9 mouse cellular contexts compared by ENCODE assay signal in the genomic region with DNA sequence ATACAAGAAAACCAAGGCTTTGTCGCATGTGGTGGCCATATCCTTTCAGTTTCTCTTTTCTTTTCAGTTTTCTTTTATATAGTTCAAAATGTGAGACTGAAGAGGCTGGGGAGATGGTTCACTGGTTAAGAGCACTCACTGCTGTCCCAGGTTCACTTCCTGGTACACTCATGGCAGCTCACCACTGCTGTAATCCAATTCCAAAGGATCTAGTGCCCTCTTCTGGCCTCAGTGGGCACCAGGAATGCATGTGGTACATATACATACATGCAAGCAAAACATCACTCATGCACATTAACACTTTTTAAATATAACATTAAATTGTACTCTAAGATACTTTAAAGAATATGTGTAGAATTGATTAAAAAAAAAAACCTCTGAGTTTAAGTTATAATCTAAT.
DNase-seq lines count a peak whose midpoint lies in the region; ATAC-seq and TF ChIP-seq lines count a peak whose summit lies in the region.
"Had no signal": no experiment of that assay in that cellular context is flagged by ENCODE, and none has a peak within 500 bp of the region (broad histone marks: within the 10 kb centered on the region; RNA-seq: fewer than 3 reads in every experiment).

No protein-coding gene starts in this region.

- ATAC-seq in midbrain, embryonic 13.5 days: no peak
- ATAC-seq in lung, postnatal 0 days: no peak

- H3K36me3 ChIP-seq in midbrain, embryonic 10.5 days: 0 out of 2 replicates have a peak, but pooled peaks cover 5% of the 10 kb centered on the region
- peaks cover 16% of the 10 kb centered on the region for H3K36me3 ChIP-seq in midbrain, embryonic 13.5 days
- no peaks in the 10 kb centered on the region for H3K36me3 ChIP-seq in lung, postnatal 0 days (ENCODE audit: insufficient read depth, low read length)

- H3K4me2 ChIP-seq in midbrain, embryonic 13.5 days (replicated peaks): no peak overlapping the region
- H3K4me2 ChIP-seq in lung, postnatal 0 days (replicated peaks; ENCODE audit: low read depth, low read length): no peak overlapping the region
- H3K4me2 ChIP-seq: heart, embryonic 13.5 days had no signal

- H3K27ac ChIP-seq in midbrain, embryonic 10.5 days (replicated peaks): no peak overlapping the region
- H3K27ac ChIP-seq in midbrain, embryonic 13.5 days: no peak overlapping the region
- H3K27ac ChIP-seq in lung, postnatal 0 days (ENCODE audit: low read length): no peak overlapping the region
- H3K27ac ChIP-seq: heart, embryonic 13.5 days had no signal

- TF ChIP-seq EP300 in lung, postnatal 0 days (IDR thresholded peaks at IDR 0.05): no peak

- no peaks in the 10 kb centered on the region for H3K9me3 ChIP-seq in midbrain, embryonic 10.5 days (replicated peaks)
- no peaks in the 10 kb centered on the region for H3K9me3 ChIP-seq in midbrain, embryonic 13.5 days
- no peaks in the 10 kb centered on the region for H3K9me3 ChIP-seq in lung, postnatal 0 days (ENCODE audit: low read length)
- H3K9me3 ChIP-seq: heart, embryonic 13.5 days had no signal

- peak; percentile 65 to 72 for DNase-seq in cerebellum, postnatal 10 days
- no peak for DNase-seq in cerebellum, adult 9-11 months
- DNase-seq in midbrain, embryonic 10.5 days (ENCODE audit: low spot score): peak; percentile 24
- peak; percentile 46 for DNase-seq in adrenal gland, adult 2 months
- DNase-seq in heart, postnatal 4 days: peak; percentile 45
- peak; percentile 23 for DNase-seq in lung, postnatal 0 days (ENCODE audit: low spot score)
- DNase-seq in thymus, postnatal 10 days (ENCODE audit: low spot score in 2 of 2): peak; percentile 6 to 25

- TF ChIP-seq CTCF in lung, postnatal 0 days (IDR thresholded peaks at IDR 0.05): peak; percentile 74

- H3K9ac ChIP-seq in midbrain, embryonic 13.5 days (replicated peaks): no peak overlapping the region
- no peak overlapping the region for H3K9ac ChIP-seq in lung, postnatal 0 days (replicated peaks; ENCODE audit: low read depth)
- H3K9ac ChIP-seq: heart, embryonic 13.5 days had no signal

- no peak overlapping the region for H3K4me3 ChIP-seq in midbrain, embryonic 10.5 days
- H3K4me3 ChIP-seq in midbrain, embryonic 13.5 days (replicated peaks): no peak overlapping the region
- no peak overlapping the region for H3K4me3 ChIP-seq in lung, postnatal 0 days (ENCODE audit: low read depth, low read length)
- H3K4me3 ChIP-seq: heart, embryonic 13.5 days had no signal

- H3K27me3 ChIP-seq in midbrain, embryonic 10.5 days (ENCODE audit: low read depth, poor library complexity, severe bottlenecking): no peaks in the 10 kb centered on the region
- H3K27me3 ChIP-seq in midbrain, embryonic 13.5 days: no peaks in the 10 kb centered on the region
- no peaks in the 10 kb centered on the region for H3K27me3 ChIP-seq in lung, postnatal 0 days (replicated peaks; ENCODE audit: insufficient read depth, low read length)
- H3K27me3 ChIP-seq: heart, embryonic 13.5 days had no signal

- WGBS in midbrain, embryonic 10.5 days: 94% methylated on average over 1 of the region's 1 CpGs
- WGBS in midbrain, embryonic 13.5 days: 95% methylated on average over 1 of the region's 1 CpGs
- 86% methylated on average over 1 of the region's 1 CpGs for WGBS in lung, postnatal 0 days

- H3K4me1 ChIP-seq in midbrain, embryonic 10.5 days: peaks cover 9% of the 10 kb centered on the region; the same call in 1 of the 2 replicates
- H3K4me1 ChIP-seq in midbrain, embryonic 13.5 days (replicated peaks): no peaks in the 10 kb centered on the region
- no peaks in the 10 kb centered on the region for H3K4me1 ChIP-seq in lung, postnatal 0 days (ENCODE audit: insufficient read depth, low read depth, low read length)
- H3K4me1 ChIP-seq: heart, embryonic 13.5 days had no signal
